Mouse (Mus musculus): ENCODE results near the gene Lnx1. TPM values are rescaled to one million over a fixed set of nuclear protein-coding genes. Genes with fewer than 3 reads are reported as not detected.

Lnx1 gene
- polyA plus RNA-seq, 1 experiment = 31.8 TPM

DNA sequence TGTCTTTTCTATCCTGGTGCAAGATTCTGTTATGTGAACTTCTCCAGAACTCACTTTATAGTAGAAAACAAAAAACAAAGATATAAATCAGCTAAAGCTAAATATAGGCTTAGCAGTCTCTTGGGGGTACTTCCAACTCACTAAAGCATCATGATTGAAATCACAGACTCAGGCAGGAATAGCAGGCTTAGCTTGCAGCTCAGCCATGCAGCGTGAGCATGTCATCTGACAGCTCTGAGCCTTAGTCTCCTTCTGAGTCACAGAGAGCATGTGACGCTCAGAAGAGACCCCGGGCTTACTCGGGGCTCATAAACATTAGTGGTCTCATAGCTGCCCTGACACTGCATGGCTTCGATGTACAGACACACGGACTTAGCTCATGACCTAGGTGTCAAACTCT lies 100.7 kb downstream of the Lnx1 start:
- Histone ChIP-seq H3K27me3 (ENCODE audit: control insufficient read depth, insufficient read depth, low read length) (no peaks in the 10 kb centered on the region), H3K4me1 (ENCODE audit: control insufficient read depth, insufficient read depth, low read length) (no peaks in the 10 kb centered on the region), H3K27ac (ENCODE audit: insufficient read depth, low read length) (no peak overlapping the region), H3K4me3 (replicated peaks; ENCODE audit: insufficient read depth, low read depth, low read length) (no peak overlapping the region)
- TF ChIP-seq POLR2A (IDR thresholded peaks at IDR 0.05; ENCODE audit: borderline replicate concordance, insufficient read depth, low read length) (no peak), CTCF (IDR thresholded peaks at IDR 0.05; ENCODE audit: borderline replicate concordance, insufficient read depth, low read depth, low read length) (no peak)
- 91% methylated on average over 6 of the region's 6 CpGs for WGBS
- DNase-seq = no peak

DNA sequence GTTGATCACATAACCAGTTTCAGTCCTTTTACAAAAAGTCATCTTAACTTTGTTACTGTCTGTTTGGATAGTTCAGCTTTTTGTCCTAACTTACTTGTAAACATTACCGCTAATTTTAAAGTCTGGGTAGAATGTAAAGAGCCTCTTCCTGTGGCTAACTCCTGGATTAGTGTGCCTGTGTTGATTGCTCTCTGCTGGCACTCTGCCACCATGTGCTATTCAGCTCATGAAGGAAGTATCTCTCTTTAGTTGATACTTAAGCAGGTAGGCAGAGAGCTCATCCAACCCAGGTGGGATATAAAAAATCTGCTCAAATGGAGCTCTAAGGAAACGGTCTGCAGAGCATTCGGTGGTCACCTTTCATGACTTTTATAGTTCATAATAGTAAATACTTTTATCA lies 101.5 kb downstream of the Lnx1 start:
- no peak overlapping the region for H3K27ac ChIP-seq (ENCODE audit: insufficient read depth, low read length)
- 89% methylated on average over 3 of the region's 3 CpGs for WGBS
- no peaks in the 10 kb centered on the region for H3K27me3 ChIP-seq (ENCODE audit: control insufficient read depth, insufficient read depth, low read length)
- no peak for TF ChIP-seq CTCF (IDR thresholded peaks at IDR 0.05; ENCODE audit: borderline replicate concordance, insufficient read depth, low read depth, low read length)
- no peak for TF ChIP-seq POLR2A (IDR thresholded peaks at IDR 0.05; ENCODE audit: borderline replicate concordance, insufficient read depth, low read length)
- no peaks in the 10 kb centered on the region for H3K4me1 ChIP-seq (ENCODE audit: control insufficient read depth, insufficient read depth, low read length)
- no peak overlapping the region for H3K4me3 ChIP-seq (replicated peaks; ENCODE audit: insufficient read depth, low read depth, low read length)
- DNase-seq = no peak

DNA sequence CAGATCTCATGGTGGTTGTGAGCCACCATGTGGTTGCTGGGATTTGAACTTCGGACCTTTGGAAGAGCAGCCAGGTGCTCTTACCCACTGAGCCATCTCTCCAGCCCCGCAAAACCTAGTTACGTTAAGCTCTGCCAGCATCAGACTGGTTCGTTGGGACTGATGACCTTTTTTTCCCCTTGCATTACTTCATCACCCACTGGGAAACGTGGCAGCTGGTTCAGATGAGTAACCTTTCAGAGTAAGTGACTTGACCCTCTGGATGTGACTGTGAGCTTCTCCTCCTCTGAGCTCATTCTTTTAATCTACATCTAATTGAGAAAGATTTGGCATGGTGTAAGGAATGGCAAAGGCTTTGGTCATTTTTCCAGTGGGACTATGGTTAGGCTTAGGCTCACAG lies 102.7 kb downstream of the Lnx1 start:
- no peaks in the 10 kb centered on the region for H3K27me3 ChIP-seq (ENCODE audit: control insufficient read depth, insufficient read depth, low read length)
- 70% methylated on average over 5 of the region's 5 CpGs for WGBS
- no peak overlapping the region for H3K4me3 ChIP-seq (replicated peaks; ENCODE audit: insufficient read depth, low read depth, low read length)
- TF ChIP-seq POLR2A (IDR thresholded peaks at IDR 0.05; ENCODE audit: borderline replicate concordance, insufficient read depth, low read length) = no peak
- TF ChIP-seq CTCF (IDR thresholded peaks at IDR 0.05; ENCODE audit: borderline replicate concordance, insufficient read depth, low read depth, low read length) = no peak
- H3K27ac ChIP-seq (ENCODE audit: insufficient read depth, low read length) = no peak overlapping the region
- no peaks in the 10 kb centered on the region for H3K4me1 ChIP-seq (ENCODE audit: control insufficient read depth, insufficient read depth, low read length)
- DNase-seq = no peak

DNA sequence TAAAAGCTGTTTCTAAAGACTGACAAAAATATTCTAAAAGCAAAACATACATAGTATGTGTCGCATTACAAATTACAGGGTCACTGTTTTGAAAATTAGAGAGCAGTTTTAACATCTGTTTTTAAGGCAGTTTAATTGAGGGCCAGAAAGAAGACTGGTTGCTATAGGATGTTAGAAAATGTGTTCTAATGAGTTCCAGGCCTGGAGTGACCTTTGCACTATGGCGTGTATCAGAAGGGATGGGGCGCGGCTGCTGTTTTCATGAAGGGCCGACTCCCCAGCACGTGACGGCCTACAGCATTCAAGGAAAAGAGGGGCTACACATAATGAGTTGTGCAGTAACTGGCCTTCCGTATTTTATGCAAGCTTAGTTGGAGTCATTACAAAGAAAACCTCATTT lies 109.6 kb downstream of the Lnx1 start:
- no peak for DNase-seq
- Histone ChIP-seq H3K4me1 (ENCODE audit: control insufficient read depth, insufficient read depth, low read length) (no peaks in the 10 kb centered on the region), H3K27me3 (ENCODE audit: control insufficient read depth, insufficient read depth, low read length) (no peaks in the 10 kb centered on the region), H3K4me3 (replicated peaks; ENCODE audit: insufficient read depth, low read depth, low read length) (no peak overlapping the region), H3K27ac (ENCODE audit: insufficient read depth, low read length) (no peak overlapping the region)
- TF ChIP-seq CTCF (IDR thresholded peaks at IDR 0.05; ENCODE audit: borderline replicate concordance, insufficient read depth, low read depth, low read length) (no peak), POLR2A (IDR thresholded peaks at IDR 0.05; ENCODE audit: borderline replicate concordance, insufficient read depth, low read length) (no peak)
- WGBS = 92% methylated on average over 8 of the region's 8 CpGs

DNA sequence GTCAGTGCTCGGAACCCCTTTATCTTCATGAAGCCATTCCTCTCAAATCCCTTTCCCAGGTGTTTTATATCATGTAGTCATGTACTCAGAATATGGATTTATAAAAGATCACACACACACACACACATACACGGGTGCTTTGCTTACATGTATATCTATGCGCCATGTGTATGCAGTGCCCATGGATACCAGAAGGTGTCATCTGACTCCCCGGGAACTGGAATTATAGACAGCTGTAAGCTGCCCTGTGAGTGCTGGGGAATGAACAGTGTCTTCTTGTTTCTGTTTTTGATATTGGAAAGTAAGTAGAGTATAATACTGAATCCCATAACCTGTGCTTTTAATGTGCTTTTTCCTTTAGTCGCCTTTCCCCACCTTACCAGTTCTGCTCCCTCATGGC lies 111.3 kb downstream of the Lnx1 start:
- Histone ChIP-seq H3K27me3 (ENCODE audit: control insufficient read depth, insufficient read depth, low read length) (no peaks in the 10 kb centered on the region), H3K4me1 (ENCODE audit: control insufficient read depth, insufficient read depth, low read length) (no peaks in the 10 kb centered on the region), H3K4me3 (replicated peaks; ENCODE audit: insufficient read depth, low read depth, low read length) (no peak overlapping the region), H3K27ac (ENCODE audit: insufficient read depth, low read length) (no peak overlapping the region)
- DNase-seq = no peak
- WGBS = 92% methylated on average over 5 of the region's 5 CpGs
- TF ChIP-seq CTCF (IDR thresholded peaks at IDR 0.05; ENCODE audit: borderline replicate concordance, insufficient read depth, low read depth, low read length) = no peak
- TF ChIP-seq POLR2A (IDR thresholded peaks at IDR 0.05; ENCODE audit: borderline replicate concordance, insufficient read depth, low read length) = no peak

DNA sequence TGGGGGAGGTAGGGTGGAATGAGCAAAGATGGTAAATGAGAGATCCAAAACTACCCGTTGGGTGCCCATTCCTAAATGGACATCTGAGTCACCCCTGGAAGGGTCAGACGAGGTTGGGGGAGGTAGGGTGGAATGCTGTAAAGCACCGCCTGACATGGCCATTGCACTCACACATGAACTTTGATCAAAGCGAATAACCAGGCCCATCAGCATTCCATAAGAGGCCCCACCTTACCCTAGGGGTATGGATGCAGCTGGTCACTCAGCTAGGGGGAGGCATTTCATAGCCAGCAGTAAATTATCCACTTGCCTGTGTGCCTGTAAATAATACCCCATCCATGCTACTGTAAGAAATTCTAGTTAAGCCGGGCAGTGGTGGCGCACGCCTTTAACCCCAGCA lies 113.6 kb downstream of the Lnx1 start:
- no peak for TF ChIP-seq CTCF (IDR thresholded peaks at IDR 0.05; ENCODE audit: borderline replicate concordance, insufficient read depth, low read depth, low read length)
- TF ChIP-seq POLR2A (IDR thresholded peaks at IDR 0.05; ENCODE audit: borderline replicate concordance, insufficient read depth, low read length) = no peak
- 93% methylated on average over 7 of the region's 7 CpGs for WGBS
- H3K27ac ChIP-seq (ENCODE audit: insufficient read depth, low read length) = no peak overlapping the region
- H3K4me3 ChIP-seq (replicated peaks; ENCODE audit: insufficient read depth, low read depth, low read length) = no peak overlapping the region
- H3K27me3 ChIP-seq (ENCODE audit: control insufficient read depth, insufficient read depth, low read length) = no peaks in the 10 kb centered on the region
- no peaks in the 10 kb centered on the region for H3K4me1 ChIP-seq (ENCODE audit: control insufficient read depth, insufficient read depth, low read length)
- no peak for DNase-seq

DNA sequence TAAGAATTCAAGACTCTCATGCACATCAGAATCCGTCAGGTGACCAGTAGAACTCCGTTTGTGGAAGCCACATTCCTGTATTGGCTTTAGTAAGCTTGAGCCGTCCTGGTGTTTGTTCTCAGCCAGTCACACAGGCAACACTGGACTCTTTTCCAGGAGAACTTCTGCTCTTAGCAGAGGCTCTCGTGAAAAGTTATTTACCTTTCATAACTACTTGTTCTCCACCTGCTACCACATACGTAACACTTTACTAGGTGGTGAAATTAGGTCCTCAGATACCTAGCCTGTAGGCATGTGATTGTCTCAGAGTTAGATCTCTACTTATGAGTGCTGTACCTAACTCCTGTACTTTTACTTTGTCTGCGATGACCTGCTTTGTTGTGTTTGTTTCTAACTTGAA lies 130.9 kb downstream of the Lnx1 start:
- TF ChIP-seq CTCF (IDR thresholded peaks at IDR 0.05; ENCODE audit: borderline replicate concordance, insufficient read depth, low read depth, low read length) (no peak), POLR2A (IDR thresholded peaks at IDR 0.05; ENCODE audit: borderline replicate concordance, insufficient read depth, low read length) (no peak)
- WGBS = 89% methylated on average over 6 of the region's 6 CpGs
- Histone ChIP-seq H3K27me3 (ENCODE audit: control insufficient read depth, insufficient read depth, low read length) (no peaks in the 10 kb centered on the region), H3K4me1 (ENCODE audit: control insufficient read depth, insufficient read depth, low read length) (no peaks in the 10 kb centered on the region), H3K27ac (ENCODE audit: insufficient read depth, low read length) (no peak overlapping the region), H3K4me3 (replicated peaks; ENCODE audit: insufficient read depth, low read depth, low read length) (no peak overlapping the region)
- DNase-seq = no peak

DNA sequence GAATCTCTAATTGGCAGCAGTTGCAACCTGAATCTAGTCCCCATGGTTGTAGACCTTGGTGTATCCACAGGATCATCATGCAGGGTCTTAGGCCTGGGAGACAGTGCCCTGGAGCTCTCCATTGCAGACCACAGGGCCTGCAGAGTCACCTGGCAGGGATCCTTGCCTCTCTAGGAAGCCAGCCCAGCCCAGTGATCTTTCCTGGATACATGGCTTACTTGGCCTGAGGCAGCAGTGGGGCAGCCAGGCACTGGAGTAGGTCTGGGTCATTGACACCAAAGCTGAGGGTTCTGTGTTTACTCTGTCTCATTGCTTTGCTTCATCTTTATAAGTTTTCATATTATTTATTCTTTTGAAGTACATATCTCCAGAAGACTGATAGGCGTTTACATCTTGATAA lies 141.6 kb downstream of the Lnx1 start:
- Histone ChIP-seq H3K27me3 (ENCODE audit: control insufficient read depth, insufficient read depth, low read length) (no peaks in the 10 kb centered on the region), H3K4me1 (ENCODE audit: control insufficient read depth, insufficient read depth, low read length) (peaks cover 3% of the 10 kb centered on the region; the same call in 1 of the 2 replicates), H3K27ac (ENCODE audit: insufficient read depth, low read length) (no peak overlapping the region), H3K4me3 (replicated peaks; ENCODE audit: insufficient read depth, low read depth, low read length) (no peak overlapping the region)
- no peak for TF ChIP-seq CTCF (IDR thresholded peaks at IDR 0.05; ENCODE audit: borderline replicate concordance, insufficient read depth, low read depth, low read length)
- TF ChIP-seq POLR2A (IDR thresholded peaks at IDR 0.05; ENCODE audit: borderline replicate concordance, insufficient read depth, low read length) = no peak
- 96% methylated on average over 1 of the region's 1 CpGs for WGBS
- DNase-seq = peak in 1 of 2 experiments; percentile 10

Data from cerebellum, adult 2 months (tissue).